Mouse (Mus musculus): ENCODE results near the gene Npnt. TPM values are rescaled to one million over a fixed set of nuclear protein-coding genes. Genes with fewer than 3 reads are reported as not detected.

Npnt gene
- polyA plus RNA-seq, 1 experiment: not detected

DNA sequence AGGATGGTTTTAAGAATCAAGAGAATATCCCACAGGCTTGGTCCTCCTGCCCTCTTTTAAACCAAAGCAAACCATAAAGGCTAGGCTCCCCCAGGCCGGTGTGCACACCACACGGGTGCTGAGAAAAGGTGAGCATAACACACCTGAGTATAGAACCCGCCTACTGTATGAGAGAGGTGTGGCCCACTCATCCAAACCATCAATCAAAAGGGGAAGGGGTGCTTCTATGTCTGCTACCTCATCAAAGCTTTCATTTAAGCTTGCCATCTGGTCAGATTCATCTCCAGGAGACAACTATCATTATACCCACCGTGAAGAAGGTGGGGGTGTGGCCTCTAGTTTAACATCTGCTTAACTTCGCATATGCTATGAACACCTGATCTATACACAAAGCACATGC, 52.7 kb downstream of the Npnt start:
- no peaks in the 10 kb centered on the region for H3K36me3 ChIP-seq (replicated peaks; ENCODE audit: low read length)
- TF ChIP-seq FLI1 (IDR thresholded peaks at IDR 0.05; ENCODE audit: low read length) (no peak), GATA1 (IDR thresholded peaks at IDR 0.05; ENCODE audit: borderline replicate concordance, low read length) (no peak)
- no peak overlapping the region for H3K4me3 ChIP-seq (replicated peaks)
- no peaks in the 10 kb centered on the region for H3K9me3 ChIP-seq
- H3K4me1 ChIP-seq: no peaks in the 10 kb centered on the region
- H3K27me3 ChIP-seq (replicated peaks): peaks cover 19% of the 10 kb centered on the region

DNA sequence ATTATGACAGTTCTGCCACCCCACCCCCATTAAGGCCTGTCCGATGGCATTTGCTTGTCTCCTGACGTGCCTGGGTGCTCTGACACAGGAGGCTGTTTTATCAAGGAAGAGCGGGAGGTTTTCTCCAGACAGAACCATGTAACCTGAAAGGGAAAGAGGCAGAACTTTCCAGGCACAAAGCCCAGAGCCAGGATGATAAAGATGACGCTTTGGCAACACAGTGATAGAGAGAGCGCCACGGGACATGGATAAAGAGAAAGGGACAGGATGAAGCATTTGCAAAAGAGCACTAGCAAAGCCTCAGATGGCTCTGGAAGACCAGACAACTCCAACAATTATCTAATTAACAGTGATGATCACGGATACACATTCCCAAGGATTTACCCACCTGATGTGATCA, 56.0 kb downstream of the Npnt start:
- Histone ChIP-seq H3K4me1 (no peaks in the 10 kb centered on the region), H3K27me3 (replicated peaks) (peaks cover 36% of the 10 kb centered on the region), H3K4me3 (replicated peaks) (no peak overlapping the region), H3K9me3 (no peaks in the 10 kb centered on the region), H3K36me3 (replicated peaks; ENCODE audit: low read length) (no peaks in the 10 kb centered on the region)
- TF ChIP-seq GATA1 (IDR thresholded peaks at IDR 0.05; ENCODE audit: borderline replicate concordance, low read length) (no peak), FLI1 (IDR thresholded peaks at IDR 0.05; ENCODE audit: low read length) (no peak)

DNA sequence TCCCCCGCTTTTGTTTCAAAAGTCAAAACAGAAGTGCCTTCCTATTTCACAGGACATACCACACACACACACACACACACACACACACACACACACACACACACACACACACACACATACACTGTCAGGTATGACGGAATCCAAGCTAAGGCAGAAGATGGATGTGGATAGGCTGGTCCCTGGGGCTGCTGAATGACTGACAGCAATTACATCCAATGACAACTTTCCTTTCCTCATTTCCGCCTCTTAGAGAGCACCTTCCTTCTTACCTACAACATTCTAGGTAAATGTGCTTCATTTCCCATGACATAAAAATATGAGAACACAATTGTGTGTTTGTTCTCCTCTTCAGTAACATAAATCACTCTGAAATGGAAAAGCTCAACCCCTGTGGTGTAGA, 56.4 kb downstream of the Npnt start:
- Histone ChIP-seq H3K9me3 (no peaks in the 10 kb centered on the region), H3K36me3 (replicated peaks; ENCODE audit: low read length) (no peaks in the 10 kb centered on the region), H3K4me3 (replicated peaks) (no peak overlapping the region), H3K4me1 (no peaks in the 10 kb centered on the region), H3K27me3 (replicated peaks) (peaks cover 40% of the 10 kb centered on the region)
- TF ChIP-seq GATA1 (IDR thresholded peaks at IDR 0.05; ENCODE audit: borderline replicate concordance, low read length) (no peak), FLI1 (IDR thresholded peaks at IDR 0.05; ENCODE audit: low read length) (no peak)

DNA sequence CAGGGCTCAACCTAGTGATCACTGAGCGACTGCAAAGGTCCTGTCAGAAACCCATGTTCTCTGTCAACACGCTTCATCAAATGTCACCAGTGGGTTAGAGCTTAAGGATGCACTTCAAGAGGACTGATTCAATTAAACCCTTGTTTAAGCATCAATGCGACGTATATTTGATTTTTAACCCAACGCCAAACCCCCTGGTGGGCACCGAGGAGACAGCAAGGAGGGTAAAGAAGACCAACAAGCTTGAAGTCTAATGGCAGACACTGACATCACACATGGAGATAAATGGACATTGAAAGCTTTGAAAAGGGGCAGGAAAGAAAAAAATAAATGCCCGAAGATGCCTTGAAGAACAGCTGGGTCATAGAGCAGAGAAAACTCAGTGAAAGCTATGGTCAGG, 57.0 kb downstream of the Npnt start:
- no peaks in the 10 kb centered on the region for H3K9me3 ChIP-seq
- H3K4me1 ChIP-seq: no peaks in the 10 kb centered on the region
- H3K4me3 ChIP-seq (replicated peaks): no peak overlapping the region
- H3K27me3 ChIP-seq (replicated peaks): peaks cover 45% of the 10 kb centered on the region
- no peaks in the 10 kb centered on the region for H3K36me3 ChIP-seq (replicated peaks; ENCODE audit: low read length)
- no peak for TF ChIP-seq FLI1 (IDR thresholded peaks at IDR 0.05; ENCODE audit: low read length)
- TF ChIP-seq GATA1 (IDR thresholded peaks at IDR 0.05; ENCODE audit: borderline replicate concordance, low read length): no peak

DNA sequence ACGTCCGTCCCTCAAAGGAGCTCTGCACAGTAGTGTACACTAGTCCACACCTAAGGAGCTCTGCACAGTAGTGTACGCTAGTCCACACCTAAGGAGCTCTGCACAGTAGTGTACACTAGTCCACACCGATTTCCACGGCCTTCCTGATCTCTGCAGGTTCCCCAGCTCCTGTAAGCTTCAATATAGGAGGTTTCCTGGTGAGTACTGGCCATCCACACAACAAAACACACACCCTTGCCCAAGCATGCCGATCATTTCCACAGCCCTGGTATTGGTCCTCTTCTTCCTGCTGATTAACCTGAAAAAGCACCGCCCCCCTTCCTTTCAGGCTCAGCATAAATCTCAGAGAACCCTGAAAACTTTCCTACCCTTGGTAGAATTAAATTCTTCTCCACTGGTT, 57.6 kb downstream of the Npnt start:
- Histone ChIP-seq H3K4me3 (replicated peaks) (no peak overlapping the region), H3K27me3 (replicated peaks) (peaks cover 50% of the 10 kb centered on the region), H3K9me3 (no peaks in the 10 kb centered on the region), H3K36me3 (replicated peaks; ENCODE audit: low read length) (no peaks in the 10 kb centered on the region), H3K4me1 (peaks cover 3% of the 10 kb centered on the region)
- TF ChIP-seq FLI1 (IDR thresholded peaks at IDR 0.05; ENCODE audit: low read length) (no peak), GATA1 (IDR thresholded peaks at IDR 0.05; ENCODE audit: borderline replicate concordance, low read length) (no peak)

DNA sequence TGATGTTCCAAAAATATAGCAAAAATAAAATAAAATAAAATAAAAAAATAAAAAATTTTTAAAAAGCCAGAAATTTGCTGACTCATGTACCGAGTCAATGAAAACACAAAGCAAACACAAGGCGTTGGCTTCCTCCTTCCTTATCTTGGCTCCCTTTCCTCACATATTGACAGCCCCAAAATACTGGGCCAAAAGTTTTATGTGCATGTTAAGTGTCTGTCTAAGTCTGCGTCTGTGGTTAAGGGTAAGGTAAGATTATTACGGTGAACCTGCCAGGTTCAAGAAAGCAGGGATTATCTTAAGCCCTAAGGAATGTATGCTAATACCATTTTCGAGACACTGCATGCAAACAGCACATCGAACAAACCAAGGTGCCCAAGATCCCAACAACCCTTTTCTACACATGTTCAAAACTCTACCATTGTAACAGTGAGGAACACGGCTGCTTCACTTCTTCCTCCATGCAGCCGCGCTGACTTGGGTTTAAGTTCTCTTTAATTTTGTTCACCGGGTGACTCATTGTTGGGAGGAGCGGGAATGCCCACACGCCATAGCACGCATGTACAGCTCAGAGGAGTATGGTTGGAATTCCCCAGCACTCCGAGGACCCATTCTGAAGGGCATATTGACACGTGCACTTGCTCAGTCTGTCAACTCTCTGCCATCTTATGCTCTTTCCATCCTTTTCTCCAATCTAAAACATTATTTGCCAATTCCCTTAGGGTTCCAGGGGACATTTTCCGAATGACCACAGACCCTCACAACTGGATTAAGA, 62.8 kb downstream of the Npnt start:
- Histone ChIP-seq H3K4me3 (replicated peaks) (peak overlapping the region; percentile 64), H3K9me3 (no peaks in the 10 kb centered on the region), H3K36me3 (replicated peaks; ENCODE audit: low read length) (no peaks in the 10 kb centered on the region), H3K27me3 (replicated peaks) (peaks cover 66% of the 10 kb centered on the region), H3K4me1 (peaks cover 24% of the 10 kb centered on the region)
- TF ChIP-seq GATA1 (IDR thresholded peaks at IDR 0.05; ENCODE audit: borderline replicate concordance, low read length): no peak
- TF ChIP-seq FLI1 (IDR thresholded peaks at IDR 0.05; ENCODE audit: low read length): no peak

DNA sequence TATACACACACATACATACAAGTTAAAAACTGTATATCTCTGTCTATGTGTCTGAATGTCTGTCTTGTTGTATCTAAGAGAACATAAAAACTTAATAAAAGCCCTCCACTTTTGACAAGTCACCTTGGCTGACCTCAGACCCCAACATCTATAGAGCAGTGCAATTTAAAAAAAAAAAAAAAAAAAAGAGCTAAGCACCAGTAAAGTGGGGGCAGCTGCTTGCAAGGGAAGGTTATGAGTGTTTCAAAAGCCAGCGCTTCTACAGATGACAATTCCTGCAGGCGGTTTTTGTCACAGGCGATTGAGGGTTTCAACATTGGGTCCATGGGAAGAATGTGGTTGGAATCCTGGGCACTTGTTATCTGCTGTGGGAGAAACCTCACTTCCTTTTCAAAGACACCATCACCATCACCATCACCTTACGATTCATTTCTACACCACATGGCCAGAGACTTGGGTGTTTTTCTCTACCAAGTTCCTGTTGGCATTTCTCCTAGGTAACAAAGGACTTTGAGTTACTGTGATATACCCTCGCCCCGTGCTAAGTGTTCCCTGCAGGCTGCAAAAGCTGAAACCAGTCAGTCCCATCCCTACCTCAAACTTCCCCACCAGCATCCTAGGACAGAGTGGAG, 63.6 kb downstream of the Npnt start:
- H3K4me1 ChIP-seq: peaks cover 24% of the 10 kb centered on the region
- H3K9me3 ChIP-seq: no peaks in the 10 kb centered on the region
- H3K4me3 ChIP-seq (replicated peaks): peak overlapping the region; percentile 80
- TF ChIP-seq FLI1 (IDR thresholded peaks at IDR 0.05; ENCODE audit: low read length) (no peak), GATA1 (IDR thresholded peaks at IDR 0.05; ENCODE audit: borderline replicate concordance, low read length) (no peak; the same call in 2 of the 3 replicates)
- H3K36me3 ChIP-seq (replicated peaks; ENCODE audit: low read length): no peaks in the 10 kb centered on the region
- peaks cover 68% of the 10 kb centered on the region for H3K27me3 ChIP-seq (replicated peaks)

DNA sequence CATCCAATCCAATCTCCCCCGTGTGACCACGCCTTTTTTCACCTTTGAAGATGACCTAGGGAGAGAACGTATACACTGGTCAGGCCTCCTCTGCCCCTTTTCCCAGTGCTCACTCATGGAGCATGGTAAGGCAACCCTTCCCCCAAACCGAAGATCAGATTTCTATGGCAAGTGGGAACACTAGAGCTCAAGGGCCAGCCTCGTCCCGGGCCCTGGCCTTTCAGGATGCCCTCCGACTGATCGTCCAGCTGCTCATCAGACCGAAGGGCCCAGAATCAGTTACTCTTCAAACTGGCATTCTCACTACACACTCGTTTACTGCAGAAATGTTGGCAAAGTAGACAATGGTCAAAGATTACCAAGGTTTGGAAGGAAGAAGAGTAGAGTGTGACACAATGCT, 65.6 kb downstream of the Npnt start:
- H3K4me1 ChIP-seq: peaks cover 24% of the 10 kb centered on the region
- no peak overlapping the region for H3K4me3 ChIP-seq (replicated peaks)
- no peaks in the 10 kb centered on the region for H3K9me3 ChIP-seq
- H3K36me3 ChIP-seq (replicated peaks; ENCODE audit: low read length): no peaks in the 10 kb centered on the region
- TF ChIP-seq FLI1 (IDR thresholded peaks at IDR 0.05; ENCODE audit: low read length) (no peak), GATA1 (IDR thresholded peaks at IDR 0.05; ENCODE audit: borderline replicate concordance, low read length) (no peak)
- peaks cover 71% of the 10 kb centered on the region for H3K27me3 ChIP-seq (replicated peaks)

DNA sequence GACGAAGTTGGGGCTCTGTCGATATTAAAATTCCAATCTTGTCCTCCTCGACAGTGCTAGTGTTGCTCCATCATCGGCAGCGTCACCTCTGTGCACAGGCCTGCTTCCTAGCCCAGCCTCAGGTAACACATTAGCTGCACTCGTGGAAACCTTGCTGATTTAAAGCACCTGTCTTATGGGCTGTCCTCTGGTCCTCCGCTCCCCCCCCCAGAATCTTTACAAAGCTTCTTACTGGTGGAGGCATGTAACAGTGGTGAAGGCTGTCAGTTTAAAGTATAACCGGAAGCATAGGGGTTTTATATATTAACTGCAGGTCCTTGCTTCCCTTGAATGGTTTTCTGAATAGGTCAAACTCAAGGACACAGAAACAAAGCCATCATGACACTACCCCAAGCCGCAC, 66.8 kb downstream of the Npnt start:
- H3K36me3 ChIP-seq (replicated peaks; ENCODE audit: low read length): no peaks in the 10 kb centered on the region
- H3K4me3 ChIP-seq (replicated peaks): no peak overlapping the region
- peaks cover 24% of the 10 kb centered on the region for H3K4me1 ChIP-seq
- TF ChIP-seq GATA1 (IDR thresholded peaks at IDR 0.05; ENCODE audit: borderline replicate concordance, low read length) (no peak), FLI1 (IDR thresholded peaks at IDR 0.05; ENCODE audit: low read length) (no peak)
- H3K27me3 ChIP-seq (replicated peaks): peaks cover 70% of the 10 kb centered on the region
- no peaks in the 10 kb centered on the region for H3K9me3 ChIP-seq

DNA sequence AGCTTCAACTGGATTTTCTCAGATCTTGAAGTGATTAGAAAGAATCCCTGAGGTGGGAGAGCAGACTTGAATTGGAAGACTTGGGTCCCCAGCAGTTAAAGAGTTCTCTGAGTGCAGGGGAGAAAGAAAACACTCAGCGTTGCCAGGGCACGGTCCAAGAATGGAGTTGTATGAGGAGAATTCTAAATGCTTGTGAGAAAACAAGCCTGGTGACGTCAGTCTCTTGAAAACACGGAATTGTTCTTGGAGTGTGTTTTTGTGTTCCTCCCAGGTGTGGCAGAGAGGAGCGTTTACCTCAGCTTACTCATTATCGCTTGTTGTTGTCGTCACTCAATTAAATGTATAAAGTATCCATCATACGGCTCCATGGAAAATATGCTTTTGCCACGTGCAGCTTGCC, 69.3 kb downstream of the Npnt start:
- H3K4me1 ChIP-seq: peaks cover 4% of the 10 kb centered on the region
- no peak for TF ChIP-seq GATA1 (IDR thresholded peaks at IDR 0.05; ENCODE audit: borderline replicate concordance, low read length)
- TF ChIP-seq FLI1 (IDR thresholded peaks at IDR 0.05; ENCODE audit: low read length): no peak
- no peaks in the 10 kb centered on the region for H3K36me3 ChIP-seq (replicated peaks; ENCODE audit: low read length)
- no peak overlapping the region for H3K4me3 ChIP-seq (replicated peaks)
- H3K9me3 ChIP-seq: no peaks in the 10 kb centered on the region
- H3K27me3 ChIP-seq (replicated peaks): peaks cover 72% of the 10 kb centered on the region
